Mouse (Mus musculus): ENCODE results near the gene Ndufb7. TPM values are rescaled to one million over a fixed set of nuclear protein-coding genes. Genes with fewer than 3 reads are reported as not detected.

Gene Ndufb7
- polyA plus RNA-seq (2021; fragmentation: Nextera tagmentation): 610 and 651 TPM in 2 replicates
- long read RNA-seq, experiment 1, transcript Ndufb7-201 (3 exons, 623 nt): major isoform, 66 of 69 reads
- long read RNA-seq, experiment 1, partial matches to known transcripts: 0 of 69 reads
- long read RNA-seq, experiment 1, other reads (novel, unspliced or antisense): 3 of 69 reads
- long read RNA-seq, experiment 2, full-length matches to known transcripts: 365 of 366 reads
- long read RNA-seq, experiment 2, partial matches to known transcripts: 1 of 366 reads
- long read RNA-seq, experiment 2, other reads (novel, unspliced or antisense): 0 of 366 reads

GRCm38 (mm10) chr8:83566469-83567395 lies at the start of gene Ndufb7:
Gene Ndufb7, plus strand, starts transcription at chr8:83566671.

GRCm38 (mm10) chr8:83535736-83536135 lies 30.7 kb upstream of the Ndufb7 start, which contains the start of gene Olfr370:
Gene Olfr370, plus strand, starts transcription at chr8:83535780.

GRCm38 (mm10) chr8:83607661-83608397 lies 41.4 kb downstream of the Ndufb7 start, which contains the start of the genes Tecr and Dnajb1:
Gene Tecr, minus strand, starts transcription at chr8:83607971.
Gene Dnajb1, plus strand, starts transcription at chr8:83608193.

Other genes starting within 250 kb of the Ndufb7 start
- gene Elmod2, start 234.2 kb upstream of the Ndufb7 start, polyA plus RNA-seq (2021; fragmentation: Nextera tagmentation): 4.2 and 4.3 TPM in 2 replicates
- gene Mgat4d, start 218.2 kb upstream of the Ndufb7 start, polyA plus RNA-seq (2021; fragmentation: Nextera tagmentation): not detected in 2 replicates
- 2.8 and 3.6 TPM in 2 replicates for gene Clgn, start 176.8 kb upstream of the Ndufb7 start, polyA plus RNA-seq (2021; fragmentation: Nextera tagmentation)
- 380 and 458 TPM in 2 replicates for gene Scoc, start 108.3 kb upstream of the Ndufb7 start, polyA plus RNA-seq (2021; fragmentation: Nextera tagmentation)
- gene Olfr370, start 30.9 kb upstream of the Ndufb7 start, polyA plus RNA-seq (2021; fragmentation: Nextera tagmentation): not detected in 2 replicates
- 1,413 and 1,506 TPM in 2 replicates for gene Tecr, start 41.3 kb downstream of the Ndufb7 start, polyA plus RNA-seq (2021; fragmentation: Nextera tagmentation)
- gene Dnajb1, start 41.5 kb downstream of the Ndufb7 start, polyA plus RNA-seq (2021; fragmentation: Nextera tagmentation): 42.8 and 49.1 TPM in 2 replicates
- gene Gipc1, start 86.0 kb downstream of the Ndufb7 start, polyA plus RNA-seq (2021; fragmentation: Nextera tagmentation): 103 and 129 TPM in 2 replicates
- 0.18 and 0.40 TPM in 2 replicates for gene Ptger1, start 100.0 kb downstream of the Ndufb7 start, polyA plus RNA-seq (2021; fragmentation: Nextera tagmentation)
- 5.5 and 11.2 TPM in 2 replicates for gene Pkn1, start 132.5 kb downstream of the Ndufb7 start, polyA plus RNA-seq (2021; fragmentation: Nextera tagmentation)
- 18.2 and 24.2 TPM in 2 replicates for gene Ddx39, start 148.5 kb downstream of the Ndufb7 start, polyA plus RNA-seq (2021; fragmentation: Nextera tagmentation)
- gene Adgre5, start 174.7 kb downstream of the Ndufb7 start, polyA plus RNA-seq (2021; fragmentation: Nextera tagmentation): 2.8 and 3.1 TPM in 2 replicates